Mouse (Mus musculus): ENCODE data around the gene Alox8. TPM values are rescaled to one million over a fixed set of nuclear protein-coding genes. Genes with fewer than 3 reads are reported as not detected.
A peak's percentile ranks its signal among the peaks of the same experiment; 100 is the strongest.

The Alox8 gene
- total RNA-seq (2021): 10 to 100 TPM; 10.2 to 11.7 TPM
- long read RNA-seq, experiment 1, partial matches to known transcripts: 8 of 9 reads
- long read RNA-seq, experiment 1, other reads (novel, unspliced or antisense): 0 of 9 reads
- long read RNA-seq, experiment 2, partial matches to known transcripts: 14 of 17 reads
- long read RNA-seq, experiment 2, other reads (novel, unspliced or antisense): 2 of 17 reads

GRCm38 (mm10) chr11:69197743-69198142 lies at the start of gene Alox8:
Gene Alox8 (minus strand): TSS chr11:69197843.
- DNase-seq (ENCODE audit: low spot score in 2 of 2): no peak

- DNase-seq (ENCODE audit: low spot score in 2 of 2): no peak
These were observed 48.0 kb upstream of the Alox8 start for GRCm38 (mm10) chr11:69245643-69246042.

- peak; percentile 48 to 56 for DNase-seq (ENCODE audit: low spot score in 2 of 2)
These were observed 47.3 kb upstream of the Alox8 start for GRCm38 (mm10) chr11:69244911-69245310.

- no peak for DNase-seq (ENCODE audit: low spot score in 2 of 2)
These were observed 39.2 kb upstream of the Alox8 start, which contains the start of gene Gucy2e for GRCm38 (mm10) chr11:69236926-69237260. Gene Gucy2e (minus strand): TSS chr11:69237036.

- DNase-seq (ENCODE audit: low spot score in 2 of 2): no peak
These were observed 38.6 kb upstream of the Alox8 start for GRCm38 (mm10) chr11:69236061-69236925.

- peak; percentile 70 to 76 for DNase-seq (ENCODE audit: low spot score in 2 of 2)
These were observed 37.8 kb upstream of the Alox8 start for GRCm38 (mm10) chr11:69235285-69236060.

- no peak for DNase-seq (ENCODE audit: low spot score in 2 of 2)
These were observed 35.5 kb upstream of the Alox8 start for GRCm38 (mm10) chr11:69233141-69233540.

- no peak for DNase-seq (ENCODE audit: low spot score in 2 of 2)
These were observed 32.8 kb upstream of the Alox8 start for GRCm38 (mm10) chr11:69230420-69230819.

- DNase-seq (ENCODE audit: low spot score in 2 of 2): no peak
These were observed 28.1 kb upstream of the Alox8 start for GRCm38 (mm10) chr11:69225715-69226114.

GRCm38 (mm10) chr11:69223101-69223500 lies 25.5 kb upstream of the Alox8 start:
- DNase-seq (ENCODE audit: low spot score in 2 of 2): no peak

- DNase-seq (ENCODE audit: low spot score in 2 of 2): no peak
These were observed 23.4 kb upstream of the Alox8 start for GRCm38 (mm10) chr11:69221070-69221469.

GRCm38 (mm10) chr11:69218661-69219060 lies 21.0 kb upstream of the Alox8 start:
- no peak for DNase-seq (ENCODE audit: low spot score in 2 of 2)

- DNase-seq (ENCODE audit: low spot score in 2 of 2): no peak
These were observed 19.8 kb upstream of the Alox8 start for GRCm38 (mm10) chr11:69217411-69217810.

GRCm38 (mm10) chr11:69211431-69211830 lies 13.8 kb upstream of the Alox8 start:
- peak; percentile 31 to 58 for DNase-seq (ENCODE audit: low spot score in 2 of 2)

- no peak for DNase-seq (ENCODE audit: low spot score in 2 of 2)
These were observed 5.0 kb upstream of the Alox8 start for GRCm38 (mm10) chr11:69202469-69203230.

GRCm38 (mm10) chr11:69200231-69200630 lies 2.6 kb upstream of the Alox8 start:
- no peak for DNase-seq (ENCODE audit: low spot score in 2 of 2)

GRCm38 (mm10) chr11:69199251-69199650 lies 1.6 kb upstream of the Alox8 start:
- DNase-seq (ENCODE audit: low spot score in 2 of 2): no peak

- peak; percentile 16 to 24 for DNase-seq (ENCODE audit: low spot score in 2 of 2)
These were observed 449 bp downstream of the Alox8 start for GRCm38 (mm10) chr11:69197194-69197593.

- no peak for DNase-seq (ENCODE audit: low spot score in 2 of 2)
These were observed 877 bp downstream of the Alox8 start for GRCm38 (mm10) chr11:69196766-69197165.

- DNase-seq (ENCODE audit: low spot score in 2 of 2): peak; percentile 38 to 46
These were observed 4.8 kb downstream of the Alox8 start for GRCm38 (mm10) chr11:69192840-69193239.

- DNase-seq (ENCODE audit: low spot score in 2 of 2): no peak
These were observed 11.7 kb downstream of the Alox8 start for GRCm38 (mm10) chr11:69185936-69186335.

Data from left cerebral cortex, adult 18-20 months (tissue).